Mouse (Mus musculus) lung, postnatal 0 days (tissue): ENCODE measurements at regions not wholly inside any gene's neighbourhood (a gene's known extent, or its start where the extent isn't known, plus 50 kb on each side); places are given as distances from the start of the nearest gene placed in this dataset.

ENCODE experiments used
- CTCF ChIP-seq: IDR thresholded peaks from 2 replicates; pipeline ENCODE4 v1.5.1; 2016; ENCODE audit warnings: antibody characterized with exemption, mild to moderate bottlenecking
- EP300 ChIP-seq: IDR thresholded peaks from 2 replicates; pipeline ENCODE4 v1.6.1; 2016; ENCODE audit warnings: antibody characterized with exemption, mild to moderate bottlenecking, control low read depth

DNA sequence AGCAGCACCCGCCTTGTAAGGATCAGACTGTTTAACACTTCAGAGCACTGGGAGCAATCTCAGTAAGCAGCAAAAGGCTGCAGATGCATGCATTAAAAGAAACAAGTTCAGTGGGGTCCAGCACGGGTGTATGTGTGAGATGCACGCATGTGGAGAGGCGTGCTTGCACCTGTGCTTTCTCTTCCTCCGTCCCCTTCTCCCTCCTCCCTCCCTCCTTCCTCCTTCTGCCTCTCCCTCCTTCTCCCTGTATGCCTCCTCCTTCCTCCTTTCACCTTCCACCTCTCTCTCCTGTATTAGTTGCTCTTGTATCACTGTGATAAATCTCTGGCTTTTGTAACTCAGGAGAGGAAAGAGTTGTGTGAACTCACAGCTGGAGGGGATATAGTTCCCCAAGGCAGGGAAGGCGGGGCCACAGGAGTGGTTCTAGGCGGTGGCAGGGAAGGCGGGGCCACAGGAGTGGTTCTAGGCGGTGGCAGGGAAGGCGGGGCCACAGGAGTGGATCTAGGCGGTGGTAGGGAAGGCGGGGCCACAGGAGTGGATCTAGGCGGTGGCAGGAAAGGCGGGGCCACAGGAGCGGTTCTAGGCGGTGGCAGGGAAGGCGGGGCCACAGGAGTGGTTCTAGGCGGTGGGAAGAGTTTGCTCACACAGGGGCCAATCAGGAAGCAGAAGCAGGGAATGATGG is 96.2 kb upstream of the Eef2kmt start:
- no peak for TF ChIP-seq CTCF
- no peak for TF ChIP-seq EP300
